In the genomic region with DNA sequence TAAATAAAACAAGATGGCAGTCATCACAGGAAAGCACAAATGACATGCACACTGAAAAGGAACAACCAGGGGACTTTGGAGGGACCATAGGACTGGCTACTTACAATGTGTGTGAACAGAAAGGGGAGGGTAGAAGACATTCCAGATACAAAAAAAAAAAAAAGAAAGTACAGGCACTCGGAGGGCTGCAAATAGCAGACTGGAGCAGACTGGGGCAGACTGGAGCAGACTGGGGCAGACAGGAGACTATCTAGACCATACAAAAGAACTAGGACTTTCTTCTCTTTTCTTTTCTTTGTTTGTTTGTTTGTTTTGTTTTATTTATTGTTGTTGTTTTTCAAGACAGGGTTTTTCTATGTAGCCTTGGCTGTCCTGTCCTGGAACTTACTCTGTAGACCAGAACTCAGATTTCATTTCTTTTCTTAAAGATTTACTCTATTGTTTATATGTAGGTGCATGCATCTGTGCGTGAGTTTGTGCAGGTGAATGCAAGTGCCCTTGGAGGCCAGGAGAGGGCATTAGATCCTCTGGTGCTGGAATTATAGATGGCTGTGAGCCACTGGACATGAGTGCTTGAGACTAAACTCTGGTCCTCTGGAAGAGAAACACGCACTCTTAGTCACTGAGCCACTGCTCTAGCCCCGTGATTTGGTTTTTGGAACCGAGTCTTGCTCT, we compare ENCODE assay signal across 20 mouse cellular contexts. TPM values are rescaled to one million over a fixed set of nuclear protein-coding genes. Genes with fewer than 3 reads are reported as not detected.
DNase-seq lines count a peak whose midpoint lies in the region; ATAC-seq and TF ChIP-seq lines count a peak whose summit lies in the region.
"Had no signal": no experiment of that assay in that cellular context is flagged by ENCODE, and none has a peak within 500 bp of the region (broad histone marks: within the 10 kb centered on the region; RNA-seq: fewer than 3 reads in every experiment).

No protein-coding gene starts in this region.

- in situ Hi-C loops in ES-E14 (cut with MboI; ENCODE audit: low sequenced_read_pairs in 2 of 2, unreplicated experiment in 2 of 2), result no loop called here

- no peaks in the 10 kb centered on the region for H3K9me3 ChIP-seq in heart, embryonic 15.5 days (replicated peaks)
- H3K9me3 ChIP-seq in liver, postnatal 0 days (ENCODE audit: low read length), result no peaks in the 10 kb centered on the region
- no peaks in the 10 kb centered on the region for H3K9me3 ChIP-seq in liver, embryonic 12.5 days (replicated peaks)
- H3K9me3 ChIP-seq in ES-E14 (ENCODE audit: control insufficient read depth, insufficient read depth, low read depth, low read length), result no peaks in the 10 kb centered on the region
- H3K9me3 ChIP-seq in stomach, postnatal 0 days (ENCODE audit: control insufficient read depth, low read length), result no peaks in the 10 kb centered on the region
- H3K9me3 ChIP-seq: forebrain, embryonic 13.5 days; hindbrain, embryonic 10.5 days; limb, embryonic 12.5 days; liver, embryonic 13.5 days; lung, embryonic 15.5 days; midbrain, embryonic 13.5 days; neural tube, embryonic 12.5 days had no signal

- 58% methylated on average over 5 of the region's 5 CpGs for WGBS in heart, embryonic 15.5 days
- 83% methylated on average over 5 of the region's 5 CpGs for WGBS in liver, postnatal 0 days (ENCODE audit: insufficient replicate concordance)
- 73% methylated on average over 5 of the region's 5 CpGs for WGBS in liver, embryonic 12.5 days (ENCODE audit: insufficient replicate concordance)
- 93% methylated on average over 5 of the region's 5 CpGs for WGBS in stomach, postnatal 0 days

- peak overlapping the region; percentile 93 for H3K27ac ChIP-seq in heart, embryonic 15.5 days
- no peak overlapping the region for H3K27ac ChIP-seq in liver, postnatal 0 days (ENCODE audit: low read depth)
- no peak overlapping the region for H3K27ac ChIP-seq in liver, embryonic 12.5 days
- no peak overlapping the region; the same call in 1 of the 2 replicates for H3K27ac ChIP-seq in ES-E14 (ENCODE audit: insufficient read depth, low read depth, low read length, poor library complexity, severe bottlenecking)
- H3K27ac ChIP-seq in stomach, postnatal 0 days (replicated peaks), result no peak overlapping the region
- H3K27ac ChIP-seq: forebrain, embryonic 13.5 days; hindbrain, embryonic 10.5 days; hindbrain, postnatal 0 days; limb, embryonic 12.5 days; liver, embryonic 13.5 days; lung, embryonic 15.5 days; midbrain, embryonic 13.5 days; neural tube, embryonic 12.5 days had no signal

- DNase-seq in heart, postnatal 25 days (ENCODE audit: low spot score), result no peak
- no peak for DNase-seq in liver, postnatal 0 days
- no peak for DNase-seq in ES-E14 (ENCODE audit: low read depth, low spot score)
- no peak for DNase-seq in stomach, postnatal 0 days (ENCODE audit: low spot score)
- DNase-seq in urinary bladder, postnatal 4 days (ENCODE audit: low spot score in 2 of 2), result no peak
- DNase-seq: adrenal gland, adult 2 months; cerebellum, adult 9-11 months; gastrocnemius, postnatal 14 days; kidney, adult 8-10 months; liver, embryonic 13.5 days had no signal

- H3K4me2 ChIP-seq in heart, embryonic 15.5 days, result no peak overlapping the region
- no peak overlapping the region for H3K4me2 ChIP-seq in liver, postnatal 0 days (ENCODE audit: low read depth, low read length)
- no peak overlapping the region for H3K4me2 ChIP-seq in liver, embryonic 12.5 days
- H3K4me2 ChIP-seq in stomach, postnatal 0 days (replicated peaks; ENCODE audit: low read depth), result no peak overlapping the region
- H3K4me2 ChIP-seq: forebrain, embryonic 13.5 days; limb, embryonic 12.5 days; liver, embryonic 13.5 days; lung, embryonic 15.5 days; midbrain, embryonic 13.5 days; neural tube, embryonic 12.5 days had no signal

- H3K36me3 ChIP-seq in heart, embryonic 15.5 days, result no peaks in the 10 kb centered on the region
- H3K36me3 ChIP-seq in liver, postnatal 0 days (replicated peaks; ENCODE audit: insufficient read depth, low read length), result no peaks in the 10 kb centered on the region
- no peaks in the 10 kb centered on the region for H3K36me3 ChIP-seq in liver, embryonic 12.5 days
- H3K36me3 ChIP-seq in ES-E14 (ENCODE audit: control insufficient read depth, insufficient read depth, low read length, poor library complexity, severe bottlenecking), result no peaks in the 10 kb centered on the region
- H3K36me3 ChIP-seq in stomach, postnatal 0 days (ENCODE audit: control insufficient read depth, insufficient read depth, low read length), result no peaks in the 10 kb centered on the region
- H3K36me3 ChIP-seq: hindbrain, embryonic 10.5 days; limb, embryonic 12.5 days; liver, embryonic 13.5 days; lung, embryonic 15.5 days; neural tube, embryonic 12.5 days had no signal

- no peaks in the 10 kb centered on the region for H3K27me3 ChIP-seq in heart, embryonic 15.5 days
- no peaks in the 10 kb centered on the region for H3K27me3 ChIP-seq in liver, postnatal 0 days (ENCODE audit: insufficient read depth, low read length)
- no peaks in the 10 kb centered on the region for H3K27me3 ChIP-seq in liver, embryonic 12.5 days (replicated peaks)
- H3K27me3 ChIP-seq in stomach, postnatal 0 days (ENCODE audit: control insufficient read depth, insufficient read depth, low read length), result no peaks in the 10 kb centered on the region
- H3K27me3 ChIP-seq: forebrain, embryonic 13.5 days; limb, embryonic 12.5 days; lung, embryonic 15.5 days; midbrain, embryonic 13.5 days; neural tube, embryonic 12.5 days had no signal

- no peak overlapping the region for H3K4me3 ChIP-seq in heart, embryonic 15.5 days
- no peak overlapping the region for H3K4me3 ChIP-seq in liver, postnatal 0 days (ENCODE audit: low read depth, low read length)
- no peak overlapping the region for H3K4me3 ChIP-seq in liver, embryonic 12.5 days
- H3K4me3 ChIP-seq in ES-E14 (ENCODE audit: insufficient read depth in 1 of 2, low read depth in 1 of 2, low read length in 2 of 2, poor library complexity in 1 of 2, severe bottlenecking in 1 of 2), result no peak overlapping the region
- H3K4me3 ChIP-seq in stomach, postnatal 0 days (ENCODE audit: low read depth, low read length), result no peak overlapping the region
- H3K4me3 ChIP-seq: erythroblast, embryonic 14.5 days; forebrain, embryonic 13.5 days; hindbrain, embryonic 10.5 days; limb, embryonic 12.5 days; liver, embryonic 13.5 days; lung, embryonic 15.5 days; midbrain, embryonic 13.5 days; neural tube, embryonic 12.5 days had no signal

- H3K9ac ChIP-seq in heart, embryonic 15.5 days, result no peak overlapping the region
- no peak overlapping the region for H3K9ac ChIP-seq in liver, postnatal 0 days (replicated peaks)
- H3K9ac ChIP-seq in liver, embryonic 12.5 days, result no peak overlapping the region
- H3K9ac ChIP-seq in ES-E14 (ENCODE audit: insufficient read depth, low read depth, low read length, poor library complexity, severe bottlenecking), result 0 out of 2 replicates have a peak overlapping the region, but pooled peaks have one; percentile 46
- no peak overlapping the region for H3K9ac ChIP-seq in stomach, postnatal 0 days (ENCODE audit: low read length)
- H3K9ac ChIP-seq: forebrain, embryonic 13.5 days; limb, embryonic 12.5 days; liver, embryonic 13.5 days; lung, embryonic 15.5 days; midbrain, embryonic 13.5 days; neural tube, embryonic 12.5 days had no signal

- TF ChIP-seq EP300 in liver, postnatal 0 days (IDR thresholded peaks at IDR 0.05; ENCODE audit: low read depth), result no peak
- no peak for TF ChIP-seq EP300 in stomach, postnatal 0 days (optimal IDR thresholded peaks at IDR 0.05)

- peaks cover 79% of the 10 kb centered on the region for H3K4me1 ChIP-seq in heart, embryonic 15.5 days (replicated peaks)
- H3K4me1 ChIP-seq in liver, postnatal 0 days (ENCODE audit: insufficient read depth), result 0 out of 2 replicates have a peak, but pooled peaks cover 2% of the 10 kb centered on the region
- H3K4me1 ChIP-seq in liver, embryonic 12.5 days, result peaks cover 18% of the 10 kb centered on the region
- no peaks in the 10 kb centered on the region for H3K4me1 ChIP-seq in ES-E14 (ENCODE audit: control insufficient read depth in 2 of 2, insufficient read depth in 2 of 2, low read length in 2 of 2, poor library complexity in 1 of 2)
- no peaks in the 10 kb centered on the region; the same call in 1 of the 2 replicates for H3K4me1 ChIP-seq in stomach, postnatal 0 days (replicated peaks; ENCODE audit: control insufficient read depth, insufficient read depth)
- H3K4me1 ChIP-seq: neural tube, embryonic 12.5 days had no signal

- intact Hi-C loops in heart, postnatal 25 days (cut with DNase I), result no loop called here

- ATAC-seq in heart, embryonic 15.5 days (replicated peaks; ENCODE audit: insufficient number of reproducible peaks, insufficient read depth, low FRiP score, low read depth), result no peak
- no peak for ATAC-seq in liver, postnatal 0 days
- ATAC-seq in liver, embryonic 12.5 days, result no peak
- ATAC-seq in stomach, postnatal 0 days (ENCODE audit: low FRiP score, low TSS enrichment), result no peak
- ATAC-seq: forebrain, embryonic 13.5 days; hindbrain, postnatal 0 days; midbrain, embryonic 13.5 days had no signal

- peak; percentile 15; the same call in 1 of the 2 replicates for TF ChIP-seq CTCF in liver, postnatal 0 days (IDR thresholded peaks at IDR 0.05; ENCODE audit: low read depth)
- TF ChIP-seq CTCF in stomach, postnatal 0 days (IDR thresholded peaks at IDR 0.05; ENCODE audit: low read depth), result peak; percentile 28

TF ChIP-seq in ES-E14, 5 proteins besides CTCF, POLR2A, EP300 and RAD21:
- no peak for TF ChIP-seq ZC3H11A (IDR thresholded peaks at IDR 0.05; ENCODE audit: borderline replicate concordance, low read depth, low read length)
- TF ChIP-seq ZNF384 (IDR thresholded peaks at IDR 0.05; ENCODE audit: low read depth, low read length), result peak; percentile 63; the same call in 1 of the 2 replicates
TF ChIP-seq in ES-E14: peak in this region for 1.

RNA-seq across cellular contexts. Expression of a gene that starts 11.1 kb away (rescaled TPM):
- polyA plus RNA-seq in heart, embryonic 15.5 days (2015; fragmentation: Nextera tagmentation; extraction: Ambion mirVana), result 42.3 and 45.3 TPM in 2 replicates
- total RNA-seq in heart, postnatal 25 days (2021), result 10 to 100 TPM; 59.9 to 68.6 TPM
- polyA plus RNA-seq in liver, postnatal 0 days (2015; fragmentation: Nextera tagmentation; extraction: Ambion mirVana), result 1.1 TPM in 2 replicates
- polyA plus RNA-seq in liver, embryonic 12.5 days (2016; fragmentation: Nextera tagmentation; extraction: Ambion mirVana), result 0.68 and 0.79 TPM in 2 replicates
- total RNA-seq in ES-E14 (2012; rRNA removed), result 10.7 and 13.4 TPM in 2 replicates
- polyA plus RNA-seq in stomach, postnatal 0 days (2015; fragmentation: Nextera tagmentation; extraction: Ambion mirVana), result 7.6 and 8.3 TPM in 2 replicates

RNA-seq across cellular contexts. Expression of a gene that starts 30.1 kb away (rescaled TPM):
- 3.7 and 4.9 TPM in 2 replicates for polyA plus RNA-seq in heart, embryonic 15.5 days (2015; fragmentation: Nextera tagmentation; extraction: Ambion mirVana)
- total RNA-seq in heart, postnatal 25 days (2021), result 1 to 10 TPM; 4.6 to 4.8 TPM
- polyA plus RNA-seq in liver, postnatal 0 days (2015; fragmentation: Nextera tagmentation; extraction: Ambion mirVana), result 3.1 and 3.3 TPM in 2 replicates
- 2.6 and 3.1 TPM in 2 replicates for polyA plus RNA-seq in liver, embryonic 12.5 days (2016; fragmentation: Nextera tagmentation; extraction: Ambion mirVana)
- total RNA-seq in ES-E14 (2012; rRNA removed), result 4.9 and 5.8 TPM in 2 replicates
- 8.4 and 8.9 TPM in 2 replicates for polyA plus RNA-seq in stomach, postnatal 0 days (2015; fragmentation: Nextera tagmentation; extraction: Ambion mirVana)
